Mouse (Mus musculus): ENCODE data around the gene Phox2b.

Gene Phox2b

GRCm38 (mm10) chr5:67090856-67091255, 8.2 kb downstream of the Phox2b start:
- no peak for DNase-seq

- DNase-seq = no peak
Observed at GRCm38 (mm10) chr5:67083117-67083516, 16.0 kb downstream of the Phox2b start.

DNA sequence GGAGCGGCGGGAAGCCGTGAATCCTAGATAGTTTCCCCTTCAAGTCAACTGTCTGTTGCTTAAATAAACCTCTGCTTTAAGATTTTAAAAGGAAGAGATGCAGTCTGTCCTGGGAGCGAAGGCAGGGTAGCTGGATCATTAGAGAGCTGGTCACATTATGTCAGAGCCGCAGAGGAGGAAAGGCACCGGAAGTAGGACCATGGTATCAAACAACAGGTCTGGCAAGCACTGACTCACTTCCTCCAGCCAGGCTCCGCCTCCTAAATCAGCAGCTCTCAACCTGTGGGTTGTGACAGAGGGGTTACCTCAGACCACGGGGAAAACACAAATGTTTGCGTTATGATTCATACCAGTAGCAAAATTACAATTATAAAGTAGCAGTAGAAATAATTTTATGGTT, 35.5 kb downstream of the Phox2b start:
- DNase-seq = no peak

DNA sequence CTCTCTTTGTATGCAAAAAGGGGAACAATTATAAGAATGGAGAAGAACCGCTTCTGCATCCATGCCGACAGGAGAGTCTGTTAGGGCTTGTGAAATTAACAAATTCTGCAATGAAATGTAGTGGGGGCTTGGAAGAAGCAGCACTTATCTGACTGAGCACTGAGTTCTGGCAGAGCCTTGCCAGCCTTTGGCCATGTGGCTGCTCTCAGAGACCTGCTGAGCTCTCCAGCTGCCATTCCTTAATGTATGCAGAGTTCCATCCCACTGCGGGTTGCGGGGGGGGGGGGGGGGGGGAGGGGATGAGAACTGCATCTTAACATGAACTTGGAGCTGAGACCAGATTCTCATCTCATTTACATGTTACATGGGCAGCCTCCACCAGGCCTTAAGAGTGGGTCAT, 38.6 kb downstream of the Phox2b start:
- no peak for DNase-seq

GRCm38 (mm10) chr5:67057803-67058202, 41.3 kb downstream of the Phox2b start:
- DNase-seq = no peak

- DNase-seq = peak; percentile 41
Observed at GRCm38 (mm10) chr5:67048003-67048402, 51.1 kb downstream of the Phox2b start.

Measured in cerebellum, adult 8-10 months (tissue).